Mouse (Mus musculus) kidney, postnatal 25 days (tissue): ENCODE measurements around the gene Mars.

Experiments
- DNase-seq, 2 experiments: peaks; one replicate each; pipeline ENCODE4 v3.0.0; 2021; ENCODE audit warnings: mixed read lengths in 2 of 2

Mars gene

GRCm38 (mm10) chr10:127255625-127256345 lies 55.8 kb downstream of the Mars start:
- peak; percentile 71 to 72 for DNase-seq

- no peak for DNase-seq
Measured at GRCm38 (mm10) chr10:127250810-127251209, 60.8 kb downstream of the Mars start.
